Mouse (Mus musculus) cortical plate, adult 2 months (tissue): Measurements from ENCODE around the gene Glb1.

Source experiments
- CTCF ChIP-seq: fragments of 200-500 bp; IDR thresholded peaks from 2 replicates; pipeline ENCODE4 v1.5.1; 2011; ENCODE audit warnings: mild to moderate bottlenecking, control low read depth, low read length; ENCODE audit not compliant: insufficient read depth; ENCODE audit errors: extremely low read depth
- POLR2A ChIP-seq: fragments of 200-500 bp; IDR thresholded peaks from 2 replicates; pipeline ENCODE4 v1.6.1; 2011; ENCODE audit warnings: mild to moderate bottlenecking, low read length, control low read depth; ENCODE audit not compliant: insufficient read depth; ENCODE audit errors: extremely low read depth

GRCm38 (mm10) chr9:114407676-114408075 is 6.8 kb downstream of the Glb1 start:
- no peak for TF ChIP-seq POLR2A
- TF ChIP-seq CTCF, result no peak
